9 mouse cellular contexts compared by ENCODE assay signal in the genomic region with DNA sequence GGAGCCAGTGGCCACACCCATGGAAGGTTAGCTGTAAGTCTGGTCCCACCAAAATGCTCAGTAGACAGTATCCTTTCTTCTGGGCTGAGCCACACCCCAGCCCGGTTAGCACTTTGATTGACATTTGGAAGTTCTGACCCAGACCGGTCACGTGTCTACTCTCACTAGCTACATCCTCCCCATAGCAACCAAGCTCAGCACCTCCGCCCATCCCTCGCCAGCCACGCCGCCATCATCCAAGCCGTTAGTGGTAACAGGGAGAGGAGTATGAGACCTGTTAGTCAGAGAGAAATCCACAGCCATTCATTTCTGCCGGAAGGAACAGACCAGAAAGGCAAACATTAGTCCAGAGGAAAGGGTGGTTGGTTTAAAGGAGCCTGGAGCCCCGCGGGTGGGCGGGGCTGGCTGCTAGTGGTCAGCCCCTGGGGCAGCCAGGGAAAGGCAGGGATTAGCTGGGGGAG. TPM values are rescaled to one million over a fixed set of nuclear protein-coding genes. Genes with fewer than 3 reads are reported as not detected.
A peak's percentile ranks its signal among the peaks of the same experiment; 100 is the strongest.
DNase-seq lines count a peak whose midpoint lies in the region; ATAC-seq and TF ChIP-seq lines count a peak whose summit lies in the region.
"Had no signal": no experiment of that assay in that cellular context is flagged by ENCODE, and none has a peak within 500 bp of the region (broad histone marks: within the 10 kb centered on the region; RNA-seq: fewer than 3 reads in every experiment).

No protein-coding gene starts in this region.

- DNase-seq in kidney, adult 2 months = no peak
- DNase-seq in embryo, embryonic 11 days = peak; percentile 56
- DNase-seq in intestine, embryonic 14.5 days (ENCODE audit: low spot score) = no peak
- DNase-seq in neural tube, embryonic 10.5 days (ENCODE audit: extremely low spot score, low spot score) = peak; percentile 44
- DNase-seq in liver, postnatal 0 days = no peak
- no peak for DNase-seq in yolk sac, embryonic 10.5 days (ENCODE audit: low spot score)
- no peak for DNase-seq in gastrocnemius, postnatal 25 days

- 24% methylated on average over 12 of the region's 12 CpGs for WGBS in kidney, embryonic 15.5 days
- 40% methylated on average over 12 of the region's 12 CpGs for whole genome bisulfite sequencing in kidney, adult 2 months
- WGBS in intestine, embryonic 14.5 days = 22% methylated on average over 12 of the region's 12 CpGs
- WGBS in liver, postnatal 0 days (ENCODE audit: insufficient replicate concordance) = 45% methylated on average over 12 of the region's 12 CpGs

- H3K4me2 ChIP-seq in kidney, embryonic 15.5 days = peak overlapping the region; percentile 49
- H3K4me2 ChIP-seq in intestine, embryonic 14.5 days (ENCODE audit: low read length) = peak overlapping the region; percentile 35
- no peak overlapping the region for H3K4me2 ChIP-seq in liver, postnatal 0 days (ENCODE audit: low read depth, low read length)

- H3K9me3 ChIP-seq in kidney, embryonic 15.5 days (replicated peaks) = no peaks in the 10 kb centered on the region
- no peaks in the 10 kb centered on the region for H3K9me3 ChIP-seq in intestine, embryonic 14.5 days (ENCODE audit: control insufficient read depth, low read length)
- no peaks in the 10 kb centered on the region for H3K9me3 ChIP-seq in liver, postnatal 0 days (ENCODE audit: low read length)

- TF ChIP-seq CTCF in kidney, adult 2 months (conservative IDR thresholded peaks at IDR 0.05; ENCODE audit: insufficient read depth, insufficient read length, low read depth, low read length) = no peak
- TF ChIP-seq CTCF in liver, postnatal 0 days (IDR thresholded peaks at IDR 0.05; ENCODE audit: low read depth) = no peak

- H3K27ac ChIP-seq in kidney, embryonic 15.5 days = peak overlapping the region; percentile 80
- H3K27ac ChIP-seq in kidney, adult 2 months (ENCODE audit: insufficient read depth, low read depth, low read length) = no peak overlapping the region
- peak overlapping the region; percentile 57; the same call in 1 of the 2 replicates for H3K27ac ChIP-seq in intestine, embryonic 14.5 days (ENCODE audit: low read depth)
- no peak overlapping the region for H3K27ac ChIP-seq in liver, postnatal 0 days (ENCODE audit: low read depth)

- no peak for ATAC-seq in kidney, embryonic 15.5 days (replicated peaks; ENCODE audit: low FRiP score)
- no peak for ATAC-seq in intestine, embryonic 14.5 days (replicated peaks; ENCODE audit: low FRiP score, low TSS enrichment, low read depth)
- ATAC-seq in liver, postnatal 0 days = no peak
- ATAC-seq: Patski had no signal

- H3K9ac ChIP-seq in kidney, embryonic 15.5 days = peak overlapping the region; percentile 18; the same call in 1 of the 2 replicates
- H3K9ac ChIP-seq in intestine, embryonic 14.5 days (ENCODE audit: low read length) = peak overlapping the region; percentile 16; the same call in 1 of the 2 replicates
- H3K9ac ChIP-seq in liver, postnatal 0 days (replicated peaks) = no peak overlapping the region

- H3K27me3 ChIP-seq in kidney, embryonic 15.5 days = peaks cover 7% of the 10 kb centered on the region; the same call in 1 of the 2 replicates
- no peaks in the 10 kb centered on the region for H3K27me3 ChIP-seq in kidney, adult 2 months (replicated peaks; ENCODE audit: control insufficient read depth, insufficient read depth, low read length)
- H3K27me3 ChIP-seq in intestine, embryonic 14.5 days (replicated peaks; ENCODE audit: control insufficient read depth, insufficient read depth, low read length) = no peaks in the 10 kb centered on the region
- no peaks in the 10 kb centered on the region for H3K27me3 ChIP-seq in liver, postnatal 0 days (ENCODE audit: insufficient read depth, low read length)

- TF ChIP-seq EP300 in liver, postnatal 0 days (IDR thresholded peaks at IDR 0.05; ENCODE audit: low read depth) = no peak

- peaks cover 30% of the 10 kb centered on the region for H3K4me1 ChIP-seq in kidney, embryonic 15.5 days
- H3K4me1 ChIP-seq in kidney, adult 2 months (ENCODE audit: control insufficient read depth, insufficient read depth, low read length) = no peaks in the 10 kb centered on the region
- peaks cover 18% of the 10 kb centered on the region for H3K4me1 ChIP-seq in intestine, embryonic 14.5 days (replicated peaks; ENCODE audit: control insufficient read depth, insufficient read depth, low read length)
- H3K4me1 ChIP-seq in liver, postnatal 0 days (ENCODE audit: insufficient read depth) = 0 out of 2 replicates have a peak, but pooled peaks cover 5% of the 10 kb centered on the region

- no peak for TF ChIP-seq POLR2A in kidney, adult 2 months (IDR thresholded peaks at IDR 0.05; ENCODE audit: low read depth, low read length)

- no peak overlapping the region; the same call in 1 of the 2 replicates for H3K4me3 ChIP-seq in kidney, embryonic 15.5 days (replicated peaks)
- H3K4me3 ChIP-seq in kidney, adult 2 months (ENCODE audit: insufficient read depth, low read depth, low read length) = no peak overlapping the region
- no peak overlapping the region for H3K4me3 ChIP-seq in intestine, embryonic 14.5 days (ENCODE audit: low read depth, low read length)
- H3K4me3 ChIP-seq in liver, postnatal 0 days (ENCODE audit: low read depth, low read length) = no peak overlapping the region

- no peaks in the 10 kb centered on the region for H3K36me3 ChIP-seq in kidney, embryonic 15.5 days
- no peaks in the 10 kb centered on the region for H3K36me3 ChIP-seq in kidney, adult 2 months (ENCODE audit: control insufficient read depth, insufficient read depth, low read length)
- no peaks in the 10 kb centered on the region for H3K36me3 ChIP-seq in intestine, embryonic 14.5 days (ENCODE audit: control insufficient read depth, insufficient read depth, low read length)
- H3K36me3 ChIP-seq in liver, postnatal 0 days (replicated peaks; ENCODE audit: insufficient read depth, low read length) = no peaks in the 10 kb centered on the region

RNA-seq across cellular contexts. Expression of a gene that starts 37.0 kb away (rescaled TPM):
- 0.99 and 1.1 TPM in 2 replicates for polyA plus RNA-seq in kidney, embryonic 15.5 days (2015; fragmentation: Nextera tagmentation; extraction: Ambion mirVana)
- 0.35 TPM in 1 of 2 replicates, not detected in the other for polyA plus RNA-seq in kidney, adult 2 months (2012; rRNA removed)
- 2.4 and 3.0 TPM in 2 replicates for polyA plus RNA-seq in intestine, embryonic 14.5 days (2014; fragmentation: Nextera tagmentation; extraction: Ambion mirVana)
- polyA plus RNA-seq in liver, postnatal 0 days (2015; fragmentation: Nextera tagmentation; extraction: Ambion mirVana) = 0.59 and 0.86 TPM in 2 replicates
- total RNA-seq in gastrocnemius, postnatal 25 days (2021) = under 1 TPM in 1 of 2 experiments, not detected in 1; 0.46 TPM
- polyA plus RNA-seq: Patski had no signal

RNA-seq across cellular contexts. Expression of a gene that starts 40.3 kb away (rescaled TPM):
- polyA plus RNA-seq in kidney, embryonic 15.5 days (2015; fragmentation: Nextera tagmentation; extraction: Ambion mirVana) = 2.1 and 2.4 TPM in 2 replicates
- 0.14 TPM in 1 of 2 replicates, not detected in the other for polyA plus RNA-seq in kidney, adult 2 months (2012; rRNA removed)
- polyA plus RNA-seq in intestine, embryonic 14.5 days (2014; fragmentation: Nextera tagmentation; extraction: Ambion mirVana) = 1.8 and 3.3 TPM in 2 replicates
- polyA plus RNA-seq in liver, postnatal 0 days (2015; fragmentation: Nextera tagmentation; extraction: Ambion mirVana) = 0.33 TPM in 1 of 2 replicates, not detected in the other
- total RNA-seq in gastrocnemius, postnatal 25 days (2021) = 1 to 10 TPM; 3.2 to 3.9 TPM
- polyA plus RNA-seq: Patski had no signal

Comparison
In these comparisons a context has a peak if more than half of its experiments do, and no peak if none do; other contexts are left out.
1. H3K27ac ChIP-seq: peak in kidney, embryonic 15.5 days (single experiment) and intestine, embryonic 14.5 days (single experiment); none in kidney, adult 2 months (single experiment) and liver, postnatal 0 days (single experiment).
2. DNase-seq: peak in embryo, embryonic 11 days (single experiment) and neural tube, embryonic 10.5 days (single experiment); none in kidney, adult 2 months (single experiment), intestine, embryonic 14.5 days (single experiment), liver, postnatal 0 days (single experiment), yolk sac, embryonic 10.5 days (single experiment) and gastrocnemius, postnatal 25 days (single experiment).